Mouse (Mus musculus): ENCODE data around the gene Glud1.

- TF ChIP-seq CTCF (IDR thresholded peaks at IDR 0.05; ENCODE audit: low read depth, low read length) (no peak), POLR2A (IDR thresholded peaks at IDR 0.05; ENCODE audit: insufficient read depth, low read length) (no peak), EP300 (IDR thresholded peaks at IDR 0.05; ENCODE audit: insufficient read depth, low read depth, low read length) (no peak)
Observed at GRCm38 (mm10) chr14:34290229-34290628, 20.3 kb upstream of the Glud1 start.

All from ES-Bruce4 (cell line).